Mouse (Mus musculus) fibroblast of lung, adult 2 months (primary cell): ENCODE measurements around the gene Tbc1d22b.
"Not testable (repeated sequence)": the region's sequence is repeated elsewhere in the genome, so short reads cannot be mapped to it uniquely, and the experiment has no call there.

ENCODE experiments used
- DNase-seq: peaks from one replicate; pipeline ENCODE4 v3.0.0-alpha.2; 2011; ENCODE audit warnings: low read depth

Tbc1d22b gene

DNA sequence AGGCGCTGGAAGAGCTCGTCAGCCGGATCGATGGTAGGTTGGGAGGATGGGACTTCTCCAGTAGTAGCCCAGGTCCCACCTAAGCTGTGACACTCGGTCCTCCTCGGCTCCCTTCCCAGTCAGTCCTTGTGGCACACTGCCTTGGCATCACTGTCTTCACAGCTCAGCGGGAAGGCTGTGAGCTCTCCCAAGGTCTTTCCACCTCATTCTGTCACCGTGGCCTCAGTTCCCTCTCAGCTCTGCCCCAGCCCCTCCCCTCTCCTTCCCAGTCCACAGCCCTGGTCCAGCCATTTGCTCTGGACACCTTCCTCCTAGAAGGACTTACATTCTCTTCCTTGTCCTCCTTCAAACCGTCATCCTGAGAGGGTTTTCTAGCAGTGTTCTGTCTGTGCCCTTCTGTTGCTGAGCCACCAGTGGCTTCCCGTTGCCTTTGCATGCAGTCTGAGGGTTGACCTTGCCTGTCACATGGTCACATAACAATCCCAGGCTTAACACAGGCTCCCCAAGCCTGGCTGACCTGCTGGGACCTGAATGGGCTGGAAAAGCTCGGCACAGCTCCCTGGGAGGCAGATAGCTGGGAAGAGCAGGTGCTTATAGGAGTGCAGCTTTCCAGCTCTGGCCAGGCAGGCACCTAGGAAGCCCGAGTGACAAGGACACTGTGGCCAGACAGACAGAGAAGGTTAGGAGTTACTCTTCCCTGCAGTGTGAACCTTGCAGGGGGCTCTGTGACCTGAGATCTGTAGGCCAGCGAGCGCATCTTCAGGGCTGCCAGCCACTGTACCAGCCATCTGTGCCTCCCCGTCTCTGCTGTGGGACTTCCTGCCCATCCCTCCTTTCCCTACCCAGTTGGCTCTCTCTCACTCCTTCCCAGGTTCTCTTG is 46.5 kb downstream of the Tbc1d22b start:
- no peak for DNase-seq

DNA sequence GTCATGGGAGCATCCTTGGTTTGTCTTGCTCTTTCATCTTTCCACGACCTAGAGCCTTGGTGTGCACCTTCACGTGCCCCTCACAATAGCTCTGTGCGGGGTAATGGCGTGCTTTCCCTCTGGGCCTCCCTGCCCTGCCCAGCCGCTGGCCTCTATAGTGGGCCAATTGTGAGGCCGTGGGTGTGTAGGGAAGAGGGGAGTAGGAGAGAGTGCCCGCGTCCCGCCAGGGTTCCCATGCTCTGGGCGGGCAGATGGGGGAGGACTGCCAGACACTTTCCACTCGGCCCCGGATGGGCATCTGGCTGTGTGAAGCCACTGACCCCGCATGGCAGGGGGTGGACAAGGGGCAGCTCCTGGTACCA is 47.2 kb downstream of the Tbc1d22b start:
- DNase-seq: no peak

DNA sequence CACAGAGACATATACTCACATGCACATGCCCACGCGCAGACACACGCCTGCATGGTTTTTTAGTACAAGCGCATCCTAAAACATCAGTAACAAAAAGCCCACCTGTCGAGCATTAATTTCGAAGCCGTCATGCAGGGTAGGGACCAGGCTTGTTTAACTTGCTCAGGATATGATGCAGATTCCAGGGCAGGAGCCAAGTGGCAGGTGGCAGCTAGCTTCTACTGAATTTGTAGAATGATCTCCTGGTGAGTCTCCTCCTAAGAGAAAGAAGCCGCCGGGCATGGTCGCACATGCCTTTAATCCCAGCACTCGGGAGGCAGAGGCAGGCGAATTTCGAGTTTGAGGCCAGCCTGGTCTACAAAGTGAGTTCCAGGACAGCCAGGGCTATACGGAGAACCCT is 49.5 kb downstream of the Tbc1d22b start:
- DNase-seq: no peak

- no peak for DNase-seq
Measured at GRCm38 (mm10) chr17:29599537-29599936, 50.0 kb downstream of the Tbc1d22b start.

DNA sequence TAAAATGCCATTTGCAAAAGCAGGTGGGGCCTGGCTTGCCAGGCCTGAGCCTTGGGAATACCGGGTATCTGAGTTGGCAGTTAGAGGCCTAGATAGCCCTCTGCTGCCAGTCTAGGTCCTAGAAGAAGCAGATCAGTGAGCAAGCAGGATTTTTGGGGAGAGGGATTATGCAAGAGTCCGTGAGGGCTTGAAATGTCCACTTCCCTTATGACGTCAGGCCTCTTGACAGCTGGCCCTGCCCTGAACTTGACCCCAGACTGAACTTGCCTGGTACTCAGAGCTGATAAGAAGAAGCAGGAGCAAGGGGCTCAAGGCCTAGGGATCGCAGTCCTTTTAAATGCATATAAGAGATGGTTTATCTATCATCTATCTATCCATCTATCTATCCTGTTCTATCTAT is 51.8 kb downstream of the Tbc1d22b start:
- no peak for DNase-seq

- DNase-seq: peak; percentile 27
Measured at GRCm38 (mm10) chr17:29603283-29603682, 53.7 kb downstream of the Tbc1d22b start.

- DNase-seq: not testable (repeated sequence)
Measured at GRCm38 (mm10) chr17:29613453-29613852, 63.9 kb downstream of the Tbc1d22b start.

GRCm38 (mm10) chr17:29614115-29615023 is 64.8 kb downstream of the Tbc1d22b start, which contains the start of the genes Rnf8 and Gm28043:
Gene Rnf8, plus strand, starts transcription at chr17:29614790.
Gene Gm28043, plus strand, starts transcription at chr17:29614876.
- DNase-seq: peak; percentile 83

DNA sequence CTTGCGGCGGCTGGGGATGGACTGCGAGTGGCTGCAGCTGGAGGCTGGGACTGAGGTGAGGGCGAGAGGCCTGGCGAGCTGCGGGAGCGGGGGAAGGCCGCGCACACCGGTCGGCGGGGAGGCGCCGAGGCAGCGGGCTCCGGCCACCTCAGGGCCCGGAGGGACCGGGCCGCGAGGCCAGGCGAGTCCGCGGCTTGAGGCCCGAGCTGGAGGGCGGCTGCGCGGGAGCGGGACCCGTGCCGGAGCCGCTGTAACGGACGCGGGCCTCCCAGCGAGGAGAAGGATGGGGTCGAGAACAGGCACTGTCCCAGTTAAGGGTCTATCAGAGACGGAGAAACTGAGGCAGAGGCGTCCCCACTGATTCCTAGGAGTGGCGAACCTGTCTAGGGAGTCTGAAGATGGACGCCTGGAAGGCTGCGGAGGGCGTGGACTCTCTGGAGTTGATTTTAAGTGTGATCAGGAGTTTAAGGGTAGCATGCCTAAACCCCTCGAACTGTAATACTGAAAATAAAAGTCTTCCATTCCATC is 65.5 kb downstream of the Tbc1d22b start:
- no peak for DNase-seq

DNA sequence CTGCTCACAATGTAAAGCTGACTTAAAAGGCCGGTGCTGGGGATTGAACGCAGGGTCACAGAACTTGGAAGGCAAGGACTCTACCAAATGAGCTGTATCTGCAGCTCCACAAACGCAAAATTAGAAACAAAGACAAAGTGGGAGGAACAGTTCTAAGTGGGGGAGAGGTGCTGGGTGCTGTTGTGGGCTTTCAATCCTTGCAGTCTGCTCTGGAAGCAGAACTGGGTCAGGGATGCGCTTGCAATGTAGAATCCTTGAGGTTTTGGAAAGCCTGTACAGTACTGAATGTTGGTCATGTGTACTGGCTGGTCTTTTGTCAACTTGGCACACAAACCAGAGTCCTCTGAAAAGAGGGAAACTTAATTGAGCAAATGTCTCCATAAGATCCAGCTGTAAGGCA is 66.0 kb downstream of the Tbc1d22b start:
- no peak for DNase-seq

DNA sequence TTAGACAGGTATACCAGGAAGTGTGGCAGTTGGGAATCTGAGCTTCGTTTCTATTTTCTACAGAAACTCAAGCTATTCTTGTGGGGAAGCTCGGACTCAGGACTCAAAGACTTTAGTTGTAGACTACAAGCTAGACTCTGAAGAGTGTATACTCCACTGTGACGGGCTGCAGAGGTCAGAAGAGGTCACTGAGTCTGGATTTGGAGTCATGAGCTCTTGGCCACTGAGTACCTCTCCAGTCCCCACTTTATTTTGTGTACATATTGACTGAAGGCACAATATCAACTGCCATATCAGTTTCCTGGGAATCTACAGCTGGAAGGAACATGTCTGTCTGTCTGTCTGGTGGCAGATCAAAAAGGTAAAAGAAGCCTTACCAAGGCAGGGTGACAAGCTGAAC is 69.6 kb downstream of the Tbc1d22b start:
- DNase-seq: no peak

GRCm38 (mm10) chr17:29623488-29623887 is 73.9 kb downstream of the Tbc1d22b start:
- no peak for DNase-seq

DNA sequence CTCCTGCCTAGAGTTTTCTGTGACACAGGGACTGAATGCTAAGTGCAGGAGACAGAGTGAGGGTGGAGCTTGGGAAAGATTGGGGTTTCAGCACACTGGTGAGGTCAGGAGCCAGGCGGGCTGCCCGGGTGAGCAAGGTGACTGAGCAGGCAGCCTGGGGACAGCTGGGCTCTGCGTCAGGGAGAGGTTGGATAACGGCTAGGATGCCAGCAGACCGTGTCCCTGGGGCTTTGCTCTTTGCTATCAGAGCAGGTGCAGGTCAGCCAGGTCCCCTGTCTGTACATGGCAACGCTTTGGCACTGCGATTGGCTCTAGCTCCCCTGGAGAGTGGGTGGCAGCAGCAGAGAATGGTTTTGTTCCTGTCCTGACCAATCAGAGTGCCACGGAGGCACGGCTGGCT is 77.7 kb downstream of the Tbc1d22b start:
- no peak for DNase-seq

- no peak for DNase-seq
Measured at GRCm38 (mm10) chr17:29628946-29629345, 79.4 kb downstream of the Tbc1d22b start.

- no peak for DNase-seq
Measured at GRCm38 (mm10) chr17:29629620-29630019, 80.0 kb downstream of the Tbc1d22b start.

GRCm38 (mm10) chr17:29632312-29632711 is 82.7 kb downstream of the Tbc1d22b start:
- DNase-seq: no peak

DNA sequence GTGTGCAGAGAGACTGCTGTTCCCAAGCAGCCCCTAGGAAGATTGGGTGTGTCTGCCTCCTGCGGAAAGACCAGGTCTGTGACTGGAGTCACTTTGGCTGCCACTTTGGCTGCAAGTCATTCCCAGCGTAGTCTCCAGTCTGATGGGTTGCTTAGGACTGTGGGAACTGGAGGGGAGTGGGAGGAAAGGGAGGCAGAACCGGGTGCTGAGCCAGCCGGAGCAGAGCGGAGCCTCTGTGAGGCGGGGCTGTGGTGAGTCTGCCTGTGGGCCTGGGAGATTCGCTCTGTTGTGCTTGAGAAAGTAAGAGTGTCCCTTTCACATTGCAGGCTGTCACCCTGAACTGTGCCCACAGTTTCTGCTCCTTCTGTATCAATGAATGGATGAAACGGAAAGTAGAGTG is 85.9 kb downstream of the Tbc1d22b start:
- DNase-seq: no peak

DNA sequence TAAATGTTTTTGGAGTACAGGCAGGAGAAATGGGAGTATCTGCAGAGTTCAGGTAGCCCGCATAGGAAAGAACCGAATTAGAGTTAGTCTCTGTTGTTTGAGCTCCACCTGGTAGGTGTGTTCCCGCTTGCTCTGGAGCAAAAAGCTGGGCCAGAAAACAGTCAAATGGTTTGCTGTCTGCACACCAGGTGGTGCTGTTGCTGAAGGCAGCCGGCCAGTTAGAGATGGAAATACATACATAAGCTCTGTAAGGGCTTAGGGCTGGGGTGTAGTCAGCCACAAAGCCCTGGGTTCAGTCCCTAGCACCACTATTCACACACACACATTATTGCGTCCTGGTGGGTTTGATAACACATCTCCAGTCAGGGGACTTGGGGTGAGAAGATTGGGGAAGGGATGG is 86.5 kb downstream of the Tbc1d22b start:
- no peak for DNase-seq

DNA sequence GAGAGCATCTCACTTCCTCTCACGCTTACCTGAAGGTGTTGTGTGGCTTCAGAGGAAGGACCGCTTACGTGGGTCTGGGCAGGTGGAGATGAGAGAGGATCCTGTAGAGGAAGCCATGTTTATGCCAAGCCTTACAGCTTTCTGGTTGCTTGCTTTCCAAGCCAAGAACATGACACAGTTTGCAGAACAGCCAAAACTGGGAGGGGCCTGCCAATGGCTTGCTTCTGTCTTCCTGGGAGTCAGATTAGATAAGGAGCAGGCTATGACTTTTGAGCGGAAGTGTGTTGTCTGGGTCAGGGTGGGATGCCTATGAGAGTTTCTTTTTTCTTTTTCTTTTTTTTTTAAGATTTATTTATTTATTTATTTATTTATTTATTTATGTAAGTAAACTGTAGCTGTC is 87.8 kb downstream of the Tbc1d22b start:
- no peak for DNase-seq

DNA sequence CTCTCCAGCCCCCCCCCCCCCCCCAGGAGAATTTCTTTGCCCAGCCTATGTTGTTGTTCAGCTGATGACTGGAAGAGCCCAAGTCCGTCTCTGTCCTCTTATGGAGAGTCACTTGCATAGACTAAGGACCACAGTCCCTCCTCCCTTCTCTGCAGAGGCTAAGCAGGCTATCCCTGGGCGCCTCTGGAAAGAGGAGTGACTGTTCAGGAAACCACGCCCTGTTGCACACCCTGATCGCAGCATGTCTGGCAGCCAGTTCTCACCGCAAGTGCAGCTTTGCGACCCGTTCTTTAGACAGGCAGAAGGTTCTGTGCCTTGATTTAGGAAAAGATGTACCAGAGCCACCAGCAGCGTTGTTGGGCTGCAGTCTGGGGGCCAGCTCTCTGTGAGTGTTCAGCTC is 88.3 kb downstream of the Tbc1d22b start:
- DNase-seq: peak; percentile 37

GRCm38 (mm10) chr17:29640971-29641370 is 91.4 kb downstream of the Tbc1d22b start:
- no peak for DNase-seq

GRCm38 (mm10) chr17:29642219-29642618 is 92.6 kb downstream of the Tbc1d22b start:
- no peak for DNase-seq
